Mouse (Mus musculus): ENCODE data around the gene Sdha. TPM values are rescaled to one million over a fixed set of nuclear protein-coding genes. Genes with fewer than 3 reads are reported as not detected.

Gene Sdha
- polyA plus RNA-seq, 1 experiment from 2014 or later: 161 TPM

DNA sequence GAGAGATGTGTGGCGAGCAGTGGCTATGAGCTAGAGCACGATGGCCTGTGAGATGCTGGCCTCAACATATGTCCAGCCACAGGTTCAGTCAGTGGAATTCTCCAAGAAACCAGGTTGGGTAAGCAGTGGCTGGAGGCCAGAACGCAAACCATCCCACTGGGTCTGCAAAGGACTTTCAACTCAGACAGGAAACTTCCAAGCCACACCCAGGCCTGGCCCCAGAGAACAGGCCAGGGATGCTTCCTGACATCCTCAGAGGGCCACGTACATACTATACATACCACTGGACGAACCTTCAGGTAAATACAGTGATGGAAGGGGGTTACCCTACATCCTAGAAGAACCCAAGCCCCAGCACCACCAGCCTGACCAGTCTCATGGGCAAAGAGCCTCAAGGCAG, 60.4 kb downstream of the Sdha start:
- H3K4me3 ChIP-seq (ENCODE audit: low read depth, low read length): no peak overlapping the region
- H3K27me3 ChIP-seq (ENCODE audit: control insufficient read depth, insufficient read depth, low read depth, low read length): peaks cover 2% of the 10 kb centered on the region; the same call in 1 of the 2 replicates
- H3K9ac ChIP-seq (ENCODE audit: low read depth, low read length): no peak overlapping the region
- no peaks in the 10 kb centered on the region for H3K9me3 ChIP-seq (replicated peaks; ENCODE audit: control insufficient read depth, low read length)
- 68% methylated on average over 5 of the region's 5 CpGs for WGBS (ENCODE audit: insufficient replicate concordance)
- H3K36me3 ChIP-seq (ENCODE audit: control insufficient read depth, insufficient read depth): no peaks in the 10 kb centered on the region
- no peak overlapping the region for H3K4me2 ChIP-seq (ENCODE audit: low read depth, low read length)
- ATAC-seq (ENCODE audit: low read depth): no peak
- no peak overlapping the region for H3K27ac ChIP-seq (ENCODE audit: low read length)
- H3K4me1 ChIP-seq (ENCODE audit: control insufficient read depth, low read depth, low read length): no peaks in the 10 kb centered on the region; the same call in 1 of the 2 replicates

DNA sequence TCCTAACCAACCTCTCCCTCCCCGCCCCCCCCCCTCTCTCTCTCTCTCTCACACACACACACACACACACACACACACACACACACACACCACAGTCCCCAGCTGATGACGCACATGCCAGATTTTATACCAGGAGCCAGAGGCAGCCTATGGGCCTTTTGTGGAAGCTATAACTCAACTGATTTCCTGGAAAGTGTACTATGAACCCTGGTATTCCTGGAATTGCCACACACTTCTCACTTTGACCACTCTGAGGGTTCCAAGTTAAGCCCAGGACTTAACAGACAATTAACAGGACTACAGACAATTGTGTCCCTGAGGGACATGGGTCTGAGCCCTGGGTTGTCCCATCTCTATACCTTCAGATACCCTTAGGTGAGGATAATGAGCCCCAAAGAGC, 67.8 kb downstream of the Sdha start:
- Histone ChIP-seq H3K27ac (ENCODE audit: low read length) (no peak overlapping the region), H3K9ac (ENCODE audit: low read depth, low read length) (no peak overlapping the region), H3K4me3 (ENCODE audit: low read depth, low read length) (no peak overlapping the region), H3K9me3 (replicated peaks; ENCODE audit: control insufficient read depth, low read length) (no peaks in the 10 kb centered on the region), H3K36me3 (ENCODE audit: control insufficient read depth, insufficient read depth) (no peaks in the 10 kb centered on the region), H3K27me3 (ENCODE audit: control insufficient read depth, insufficient read depth, low read depth, low read length) (no peaks in the 10 kb centered on the region), H3K4me2 (ENCODE audit: low read depth, low read length) (no peak overlapping the region), H3K4me1 (ENCODE audit: control insufficient read depth, low read depth, low read length) (no peaks in the 10 kb centered on the region)
- WGBS (ENCODE audit: insufficient replicate concordance): 50% methylated on average over 1 of the region's 2 CpGs
- ATAC-seq (ENCODE audit: low read depth): no peak

DNA sequence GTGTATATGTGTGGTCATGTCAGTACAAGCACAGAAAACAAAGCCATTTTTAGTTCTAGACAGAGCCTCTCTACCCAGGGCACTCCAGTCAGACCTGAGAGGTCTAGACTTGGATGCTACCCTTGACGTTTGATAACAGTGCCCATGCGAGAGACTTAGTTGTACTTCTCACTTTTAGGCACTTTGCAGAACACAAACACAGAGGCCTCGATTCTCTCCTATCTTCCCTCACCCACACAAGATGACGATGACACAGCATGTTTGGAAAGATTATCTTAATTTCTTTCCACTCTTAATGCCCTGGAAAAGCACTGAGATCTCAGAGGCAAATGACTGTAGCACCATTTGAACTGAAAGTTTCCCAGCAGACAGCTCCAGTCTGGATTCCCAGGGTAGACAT, 74.4 kb downstream of the Sdha start:
- no peaks in the 10 kb centered on the region for H3K36me3 ChIP-seq (ENCODE audit: control insufficient read depth, insufficient read depth)
- H3K4me3 ChIP-seq (ENCODE audit: low read depth, low read length): no peak overlapping the region
- H3K4me1 ChIP-seq (ENCODE audit: control insufficient read depth, low read depth, low read length): peaks cover 13% of the 10 kb centered on the region
- WGBS (ENCODE audit: insufficient replicate concordance): 23% methylated on average over 4 of the region's 4 CpGs
- H3K27me3 ChIP-seq (ENCODE audit: control insufficient read depth, insufficient read depth, low read depth, low read length): no peaks in the 10 kb centered on the region
- no peak overlapping the region for H3K9ac ChIP-seq (ENCODE audit: low read depth, low read length)
- peak overlapping the region; percentile 12; the same call in 1 of the 2 replicates for H3K27ac ChIP-seq (ENCODE audit: low read length)
- no peaks in the 10 kb centered on the region for H3K9me3 ChIP-seq (replicated peaks; ENCODE audit: control insufficient read depth, low read length)
- 0 out of 2 replicates have a peak overlapping the region, but pooled peaks have one; percentile 1 for H3K4me2 ChIP-seq (ENCODE audit: low read depth, low read length)
- ATAC-seq (ENCODE audit: low read depth): peak; percentile 75

Other genes starting within 250 kb of the Sdha start
- 0.02 TPM in 1 of 2 replicates, not detected in the other for gene Slc9a3, start 228.8 kb downstream of the Sdha start, polyA plus RNA-seq (2015; fragmentation: Nextera tagmentation; extraction: Ambion mirVana)
- 21.2 and 24.8 TPM in 2 replicates for gene Exoc3, start 141.5 kb downstream of the Sdha start, polyA plus RNA-seq (2015; fragmentation: Nextera tagmentation; extraction: Ambion mirVana)
- gene Ahrr, start 57.9 kb downstream of the Sdha start, polyA plus RNA-seq (2015; fragmentation: Nextera tagmentation; extraction: Ambion mirVana): 0.08 and 0.11 TPM in 2 replicates
- 58.9 and 65.4 TPM in 2 replicates for gene Pdcd6, start 32.7 kb downstream of the Sdha start, polyA plus RNA-seq (2015; fragmentation: Nextera tagmentation; extraction: Ambion mirVana)
- gene Ccdc127, start within 50 bp of the Sdha start, polyA plus RNA-seq (2015; fragmentation: Nextera tagmentation; extraction: Ambion mirVana): 17.7 and 19.0 TPM in 2 replicates
- gene Lrrc14b, start 13.7 kb upstream of the Sdha start, polyA plus RNA-seq (2015; fragmentation: Nextera tagmentation; extraction: Ambion mirVana): not detected in 2 replicates
- gene Zfp72, start 40.6 kb upstream of the Sdha start, polyA plus RNA-seq (2015; fragmentation: Nextera tagmentation; extraction: Ambion mirVana): 0.50 and 0.73 TPM in 2 replicates
- gene Ftl1-ps1, start 49.4 kb upstream of the Sdha start, polyA plus RNA-seq (2015; fragmentation: Nextera tagmentation; extraction: Ambion mirVana): 88.0 and 91.7 TPM in 2 replicates
- gene Zfp825, start 143.7 kb upstream of the Sdha start, polyA plus RNA-seq (2015; fragmentation: Nextera tagmentation; extraction: Ambion mirVana): 8.2 and 8.9 TPM in 2 replicates

Data from liver, embryonic 16.5 days (tissue).